Mouse (Mus musculus) bone marrow, adult 2 months (tissue): ENCODE measurements around the gene Timm17b. TPM values are rescaled to one million over a fixed set of nuclear protein-coding genes. Genes with fewer than 3 reads are reported as not detected.
"Not testable (repeated sequence)": the region's sequence is repeated elsewhere in the genome, so short reads cannot be mapped to it uniquely, and the experiment has no call there.

Experiments used
- H3K27ac ChIP-seq: fragments of 200-500 bp; 2 replicates; pipeline ENCODE4 v1.5.1; 2012; ENCODE audit warnings: low read depth, mild to moderate bottlenecking, control low read depth, inconsistent platforms, low read length; ENCODE audit not compliant: control insufficient read depth, poor library complexity, insufficient read depth
- H3K4me1 ChIP-seq: fragments of 200-500 bp; 2 replicates; pipeline ENCODE4 v1.6.1; 2011; ENCODE audit warnings: low read length; ENCODE audit not compliant: control insufficient read depth, insufficient read depth
- H3K4me3 ChIP-seq: fragments of 200-500 bp; replicated peaks from 2 replicates; pipeline ENCODE3; 2011; ENCODE audit warnings: mild to moderate bottlenecking, low read depth, low read length, control low read depth; ENCODE audit not compliant: control insufficient read depth
- CTCF ChIP-seq: fragments of 200-500 bp; IDR thresholded peaks from 2 replicates; pipeline ENCODE4 v1.5.1; 2011; ENCODE audit warnings: low read length, control low read depth; ENCODE audit not compliant: control insufficient read depth, insufficient read depth
- POLR2A ChIP-seq: fragments of 200-500 bp; IDR thresholded peaks from 2 replicates; pipeline ENCODE4 v1.6.1; 2011; ENCODE audit warnings: low read depth, mild to moderate bottlenecking, control low read depth, low read length, borderline replicate concordance; ENCODE audit not compliant: control insufficient read depth
- WGBS: fragments of 180-500 bp; shearing (Covaris S2); methylation state at CpG from one replicate; pipeline ENCODE4 v1.1.7; 2018; 5-methylcytosine and 5-hydroxymethylcytosine counted together
- polyA plus RNA-seq: library from polyadenylated mRNA; stranded (reverse); fragments of >200 nt; gene quantifications from 2 replicates; pipeline ENCODE4 v1.2.4, GENCODE M21; 2011; ENCODE audit warnings: low replicate concordance; ENCODE audit not compliant: missing spikeins, insufficient read depth, insufficient read length

Timm17b gene
- polyA plus RNA-seq, 1 experiment = 17.8 TPM

GRCm38 (mm10) chrX:7907735-7908134 lies 8.6 kb downstream of the Timm17b start, which contains the start of gene Gm10491:
Gene Gm10491, minus strand, starts transcription at chrX:7907835.
- Histone ChIP-seq H3K4me1 (no peaks in the 10 kb centered on the region), H3K4me3 (no peak within 1 kb of the TSS), H3K27ac (no peak within 1 kb of the TSS)
- no peak for TF ChIP-seq POLR2A
- no peak for TF ChIP-seq CTCF
- WGBS = 89% methylated on average over 5 of the region's 5 CpGs

GRCm38 (mm10) chrX:7909242-7909641 lies 10.1 kb downstream of the Timm17b start, which contains the start of gene Gm10490:
Gene Gm10490, plus strand, starts transcription at chrX:7909542.
- WGBS = 87% methylated on average over 4 of the region's 4 CpGs

GRCm38 (mm10) chrX:7910473-7910872 lies 11.3 kb downstream of the Timm17b start:
- no peak for TF ChIP-seq CTCF
- TF ChIP-seq POLR2A = no peak
- H3K4me3 ChIP-seq = no peak overlapping the region
- H3K27ac ChIP-seq = no peak overlapping the region
- H3K4me1 ChIP-seq = no peaks in the 10 kb centered on the region
- WGBS = 57% methylated on average over 6 of the region's 6 CpGs

More at GRCm38 (mm10) chrX:7909242-7909641, 10.1 kb downstream of the Timm17b start, which contains the start of gene Gm10490:
- not testable (repeated sequence) for H3K4me3 ChIP-seq, H3K4me1 ChIP-seq, H3K27ac ChIP-seq

- not testable (repeated sequence) for H3K4me1 ChIP-seq
Measured at GRCm38 (mm10) chrX:7915669-7916068, 16.5 kb downstream of the Timm17b start.

GRCm38 (mm10) chrX:7917960-7918359 lies 18.8 kb downstream of the Timm17b start:
- not testable (repeated sequence) for H3K4me3 ChIP-seq, H3K4me1 ChIP-seq, H3K27ac ChIP-seq
- WGBS = 42% methylated on average over 6 of the region's 6 CpGs

More at GRCm38 (mm10) chrX:7915669-7916068, 16.5 kb downstream of the Timm17b start:
- WGBS = 25% methylated on average over 3 of the region's 3 CpGs
- H3K4me3 ChIP-seq, H3K27ac ChIP-seq: not testable (repeated sequence)

GRCm38 (mm10) chrX:7919601-7920383 lies 20.6 kb downstream of the Timm17b start, which contains the start of gene Pcsk1n:
Gene Pcsk1n, plus strand, starts transcription at chrX:7919822.
- Histone ChIP-seq H3K4me1 (no peaks in the 10 kb centered on the region), H3K27ac (no peak within 1 kb of the TSS), H3K4me3 (no peak within 1 kb of the TSS)
- 19% methylated on average over 39 of the region's 40 CpGs for WGBS
- no peak for TF ChIP-seq POLR2A
- TF ChIP-seq CTCF = no peak

- Histone ChIP-seq H3K4me1 (no peaks in the 10 kb centered on the region), H3K4me3 (no peak overlapping the region), H3K27ac (no peak overlapping the region)
- no peak for TF ChIP-seq POLR2A
- no peak for TF ChIP-seq CTCF
- WGBS = 7% methylated on average over 47 of the region's 48 CpGs
Measured at GRCm38 (mm10) chrX:7922032-7922431, 22.9 kb downstream of the Timm17b start.

GRCm38 (mm10) chrX:7926266-7926665 lies 27.1 kb downstream of the Timm17b start:
- TF ChIP-seq POLR2A (no peak), CTCF (no peak)
- Histone ChIP-seq H3K27ac (no peak overlapping the region), H3K4me3 (no peak overlapping the region), H3K4me1 (no peaks in the 10 kb centered on the region)
- WGBS = 74% methylated on average over 6 of the region's 6 CpGs

- no peak overlapping the region for H3K4me3 ChIP-seq
- TF ChIP-seq CTCF (no peak), POLR2A (no peak)
- no peak overlapping the region for H3K27ac ChIP-seq
- WGBS = 21% methylated on average over 10 of the region's 10 CpGs
- H3K4me1 ChIP-seq = no peaks in the 10 kb centered on the region
Measured at GRCm38 (mm10) chrX:7927116-7927515, 28.0 kb downstream of the Timm17b start.
